Mouse (Mus musculus) layer of hippocampus, adult 2 months (tissue): ENCODE measurements around the gene Syne1. TPM values are rescaled to one million over a fixed set of nuclear protein-coding genes. Genes with fewer than 3 reads are reported as not detected.

ENCODE experiments used
- DNase-seq, 2 experiments: peaks; one replicate each; pipeline ENCODE4 v3.0.0; 2022; ENCODE audit warnings: low spot score in 2 of 2
- H3K27ac ChIP-seq: fragments of 200-600 bp; 2 replicates; pipeline ENCODE4 v1.8.1; 2022
- H3K4me3 ChIP-seq: fragments of 200-600 bp; 2 replicates; pipeline ENCODE4 v1.8.1; 2022; ENCODE audit warnings: mild to moderate bottlenecking
- CTCF ChIP-seq: fragments of 200-600 bp; conservative IDR thresholded peaks from 2 replicates; pipeline ENCODE4 v1.8.1; 2022; ENCODE audit warnings: antibody characterized with exemption, mild to moderate bottlenecking, moderate library complexity
- total RNA-seq, 2 experiments: library from RNA; stranded (reverse); gene quantifications; 2 replicates each; pipeline ENCODE4 v1.2.3; 2021

Gene Syne1
- total RNA-seq, 2 experiments from 2014 or later, result 307 to 317 TPM

GRCm38 (mm10) chr10:5014976-5015375 lies 536.3 kb downstream of the Syne1 start:
- Histone ChIP-seq H3K4me3 (no peak overlapping the region), H3K27ac (no peak overlapping the region)
- DNase-seq, result no peak
- no peak for TF ChIP-seq CTCF

GRCm38 (mm10) chr10:5012004-5012403 lies 539.3 kb downstream of the Syne1 start:
- Histone ChIP-seq H3K4me3 (no peak overlapping the region), H3K27ac (no peak overlapping the region)
- DNase-seq, result no peak
- TF ChIP-seq CTCF, result no peak

GRCm38 (mm10) chr10:5008795-5009366 lies 542.4 kb downstream of the Syne1 start:
- Histone ChIP-seq H3K4me3 (no peak overlapping the region), H3K27ac (no peak overlapping the region)
- no peak for DNase-seq
- no peak for TF ChIP-seq CTCF

GRCm38 (mm10) chr10:4996592-4996991 lies 554.7 kb downstream of the Syne1 start:
- TF ChIP-seq CTCF, result no peak
- no peak for DNase-seq
- Histone ChIP-seq H3K4me3 (no peak overlapping the region), H3K27ac (no peak overlapping the region)

GRCm38 (mm10) chr10:4993802-4994201 lies 557.5 kb downstream of the Syne1 start:
- DNase-seq, result peak in 1 of 2 experiments; percentile 24
- TF ChIP-seq CTCF, result no peak
- H3K4me3 ChIP-seq, result no peak overlapping the region
- no peak overlapping the region for H3K27ac ChIP-seq

- TF ChIP-seq CTCF, result no peak
- DNase-seq, result no peak
- Histone ChIP-seq H3K4me3 (no peak overlapping the region), H3K27ac (no peak overlapping the region)
These were observed 567.4 kb downstream of the Syne1 start for GRCm38 (mm10) chr10:4983919-4984318.

- no peak for DNase-seq
- H3K4me3 ChIP-seq, result no peak overlapping the region
- no peak overlapping the region for H3K27ac ChIP-seq
- no peak for TF ChIP-seq CTCF
These were observed 573.9 kb downstream of the Syne1 start for GRCm38 (mm10) chr10:4977374-4977773.

- no peak for DNase-seq
- Histone ChIP-seq H3K27ac (no peak overlapping the region), H3K4me3 (no peak overlapping the region)
- TF ChIP-seq CTCF, result no peak
These were observed 574.7 kb downstream of the Syne1 start for GRCm38 (mm10) chr10:4976557-4976956.

GRCm38 (mm10) chr10:4974246-4974645 lies 577.0 kb downstream of the Syne1 start:
- Histone ChIP-seq H3K4me3 (no peak overlapping the region), H3K27ac (no peak overlapping the region)
- no peak for DNase-seq
- no peak for TF ChIP-seq CTCF

- TF ChIP-seq CTCF, result no peak
- no peak for DNase-seq
- no peak overlapping the region for H3K4me3 ChIP-seq
These were observed 579.3 kb downstream of the Syne1 start for GRCm38 (mm10) chr10:4972026-4972425.

GRCm38 (mm10) chr10:4971586-4971985 lies 579.7 kb downstream of the Syne1 start:
- no peak overlapping the region for H3K4me3 ChIP-seq
- no peak overlapping the region for H3K27ac ChIP-seq
- TF ChIP-seq CTCF, result no peak
- no peak for DNase-seq

More at GRCm38 (mm10) chr10:4972026-4972425, 579.3 kb downstream of the Syne1 start:
- no peak overlapping the region for H3K27ac ChIP-seq

- H3K4me3 ChIP-seq, result no peak overlapping the region
- no peak for DNase-seq
- no peak overlapping the region for H3K27ac ChIP-seq
- TF ChIP-seq CTCF, result no peak
These were observed 580.1 kb downstream of the Syne1 start for GRCm38 (mm10) chr10:4971156-4971555.

Other genes with a start within 250 kb of the Syne1 start
- gene Myct1, start 42.3 kb upstream of the Syne1 start, total RNA-seq, result under 1 TPM; 0.20 to 0.25 TPM
- gene Vip, start 87.7 kb upstream of the Syne1 start, total RNA-seq, result 10 to 100 TPM; 13.6 to 17.5 TPM